Mouse (Mus musculus) brain, embryonic 14.5 days (tissue): ENCODE measurements at regions not wholly inside any gene's neighbourhood (a gene's known extent, or its start where the extent isn't known, plus 50 kb on each side); places are given as distances from the start of the nearest gene placed in this dataset.

Experiments used
- DNase-seq: peaks from one replicate; pipeline ENCODE4 v3.0.0-alpha.2; 2011; ENCODE audit warnings: low read depth
- CTCF ChIP-seq: fragments of 200-500 bp; IDR thresholded peaks from 2 replicates; pipeline ENCODE4 v1.5.1; 2012; ENCODE audit warnings: inconsistent platforms, mild to moderate bottlenecking, moderate library complexity, borderline replicate concordance; ENCODE audit not compliant: insufficient read depth, insufficient read length; ENCODE audit errors: extremely low read depth
- POLR2A ChIP-seq: fragments of 200-500 bp; IDR thresholded peaks from 2 replicates; pipeline ENCODE4 v1.6.1; 2012; ENCODE audit warnings: mild to moderate bottlenecking, inconsistent platforms, borderline replicate concordance; ENCODE audit not compliant: poor library complexity, insufficient read depth, insufficient read length, severe bottlenecking; ENCODE audit errors: extremely low read depth

DNA sequence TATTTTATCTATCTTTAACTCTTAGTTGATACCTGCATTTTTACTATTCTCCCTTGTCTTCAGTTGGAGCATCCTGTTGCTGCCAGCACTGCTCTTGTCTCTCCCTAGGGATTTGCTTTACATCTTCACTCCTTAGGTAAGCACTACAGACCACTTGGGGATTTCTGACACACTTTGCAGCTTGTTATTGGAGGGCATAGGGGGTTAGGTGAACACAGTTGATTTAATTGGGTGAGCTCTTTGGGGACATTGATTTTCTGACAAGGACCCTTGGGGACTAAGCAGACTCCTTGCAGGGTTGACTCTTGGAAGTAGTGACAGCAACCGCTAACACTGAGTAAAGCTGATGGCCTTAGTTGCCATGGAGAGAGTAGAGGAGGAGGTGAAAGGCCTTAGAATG lies 309.0 kb upstream of the Tram1l1 start:
- TF ChIP-seq CTCF, result no peak
- TF ChIP-seq POLR2A, result no peak
- DNase-seq, result peak; percentile 15

GRCm38 (mm10) chr3:124018618-124019017 lies 302.0 kb upstream of the Tram1l1 start:
- DNase-seq, result peak; percentile 48
- TF ChIP-seq CTCF, result no peak
- TF ChIP-seq POLR2A, result no peak

DNA sequence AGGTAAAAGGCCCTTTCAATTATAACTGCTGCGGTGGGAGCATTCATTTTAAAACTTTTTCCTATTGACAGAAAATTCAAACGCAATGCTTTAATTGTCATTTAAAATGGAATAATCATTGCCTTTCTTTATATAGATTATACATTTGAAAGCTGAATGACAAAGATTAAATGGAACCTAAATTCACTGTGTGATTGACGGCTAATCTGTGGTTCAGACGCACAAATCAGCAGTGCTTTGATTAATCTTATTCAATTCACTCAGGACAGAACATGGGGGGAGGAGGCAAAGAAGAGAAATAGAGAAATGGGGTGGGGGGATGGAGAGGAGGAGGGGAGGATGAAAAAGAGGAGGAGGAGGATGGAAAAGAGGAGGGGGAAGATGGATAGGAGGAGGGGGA lies 294.5 kb upstream of the Tram1l1 start:
- peak; percentile 70 for DNase-seq
- TF ChIP-seq POLR2A (no peak), CTCF (no peak)

GRCm38 (mm10) chr3:124067061-124067460 lies 253.6 kb upstream of the Tram1l1 start:
- no peak for TF ChIP-seq CTCF
- no peak for TF ChIP-seq POLR2A
- DNase-seq, result peak; percentile 68

GRCm38 (mm10) chr3:124067538-124067937 lies 253.1 kb upstream of the Tram1l1 start:
- TF ChIP-seq CTCF, result no peak
- no peak for TF ChIP-seq POLR2A
- peak; percentile 13 for DNase-seq

- TF ChIP-seq POLR2A (no peak), CTCF (no peak)
- peak; percentile 88 for DNase-seq
These were observed 252.7 kb upstream of the Tram1l1 start for GRCm38 (mm10) chr3:124067971-124068370.

GRCm38 (mm10) chr3:124069182-124069581 lies 251.5 kb upstream of the Tram1l1 start:
- DNase-seq, result peak; percentile 43
- TF ChIP-seq CTCF (no peak), POLR2A (no peak)

- no peak for TF ChIP-seq CTCF
- no peak for TF ChIP-seq POLR2A
- peak; percentile 72 for DNase-seq
These were observed 244.6 kb upstream of the Tram1l1 start for GRCm38 (mm10) chr3:124075974-124076606.

DNA sequence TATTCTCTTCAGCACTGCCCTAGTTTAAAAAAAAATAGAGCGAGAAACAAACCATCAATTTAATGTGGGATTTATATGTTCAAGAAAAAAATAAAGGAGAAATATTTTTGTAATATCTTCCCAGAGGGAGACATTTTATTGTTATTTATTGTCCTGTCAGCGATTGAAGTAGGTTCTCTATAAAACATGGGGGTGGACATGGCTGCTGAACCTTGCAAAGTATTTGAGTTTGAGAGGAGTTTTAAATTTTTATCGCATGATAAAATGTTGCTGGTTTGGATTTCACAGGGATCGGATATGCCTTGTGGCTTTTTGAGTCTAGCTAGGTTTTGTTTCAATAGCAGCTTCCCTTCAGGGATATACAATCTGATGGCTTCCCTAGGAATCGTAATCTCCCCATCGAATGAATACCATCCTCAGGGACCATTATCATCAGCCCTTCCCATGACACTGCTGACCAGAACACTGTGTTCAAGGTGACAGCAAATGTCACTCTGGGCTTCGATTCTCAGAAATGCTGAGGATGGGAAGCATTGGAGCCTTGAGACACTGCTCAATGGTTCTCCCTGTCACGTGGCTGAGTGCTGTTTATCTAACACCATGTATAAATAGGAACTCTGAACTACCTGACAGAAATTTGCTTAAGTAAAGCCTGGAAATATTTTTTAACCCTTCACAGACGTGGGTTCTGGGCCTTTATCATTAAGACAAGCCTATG lies 228.1 kb upstream of the Tram1l1 start:
- DNase-seq, result no peak
- no peak for TF ChIP-seq CTCF
- TF ChIP-seq POLR2A, result no peak

- DNase-seq, result peak; percentile 53
- TF ChIP-seq CTCF, result no peak
- TF ChIP-seq POLR2A, result no peak
These were observed 206.7 kb upstream of the Tram1l1 start for GRCm38 (mm10) chr3:124113995-124114394.

DNA sequence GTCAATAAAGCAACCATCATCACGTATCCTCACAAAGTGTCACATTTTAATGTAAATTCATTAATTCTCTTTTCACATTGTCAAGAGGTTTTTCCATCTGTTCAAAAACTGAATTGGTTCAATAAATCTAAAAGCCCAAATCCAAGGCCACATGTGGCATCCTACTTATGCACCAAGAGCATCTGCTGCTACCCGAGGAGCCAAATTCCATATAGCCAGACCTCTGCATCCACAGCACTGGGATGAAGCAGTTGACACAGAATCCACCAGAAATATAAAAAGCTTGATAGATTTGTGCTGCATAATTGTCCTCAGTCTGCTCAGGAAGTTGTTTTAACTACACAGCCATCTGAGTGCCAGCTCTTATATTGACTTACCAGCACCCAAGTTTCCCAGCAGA lies 164.4 kb upstream of the Tram1l1 start:
- no peak for TF ChIP-seq CTCF
- TF ChIP-seq POLR2A, result no peak

More for the DNA sequence above, 164.4 kb upstream of the Tram1l1 start:
- DNase-seq, result peak; percentile 89
